Mouse (Mus musculus) frontal cortex, postnatal 25 days (tissue): ENCODE data around the gene Sumo3.

ENCODE experiments used
- DNase-seq, 2 experiments: peaks; one replicate each; pipeline ENCODE4 v3.0.0; 2022; ENCODE audit warnings: low spot score in 2 of 2

Gene Sumo3

GRCm38 (mm10) chr10:77605908-77606826 is at the start of gene Sumo3, which contains the start of gene Gm49325:
Gene Sumo3, plus strand, starts transcription at chr10:77606097.
Gene Gm49325, plus strand, starts transcription at chr10:77606197.
- peak; percentile 76 to 87 for DNase-seq

DNA sequence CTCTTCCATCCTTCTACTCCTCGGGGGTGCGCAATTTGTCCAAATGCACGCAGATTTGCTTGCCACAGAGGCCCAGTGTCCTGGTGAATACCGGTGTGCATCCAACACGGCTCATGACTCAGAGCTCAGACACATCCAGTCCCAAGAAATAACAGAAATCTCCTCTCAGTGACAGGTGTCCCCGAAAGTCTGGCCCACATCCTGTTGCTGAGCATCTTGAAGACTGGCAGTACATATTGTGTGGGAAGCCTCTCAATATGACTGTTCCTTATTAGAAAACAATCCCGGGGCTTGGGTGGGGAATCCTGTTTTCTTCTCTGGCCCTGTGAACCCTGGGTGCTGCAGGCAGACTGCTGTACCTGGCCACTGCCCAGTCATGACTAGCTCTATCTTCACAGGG is 49.3 kb upstream of the Sumo3 start:
- DNase-seq: no peak

DNA sequence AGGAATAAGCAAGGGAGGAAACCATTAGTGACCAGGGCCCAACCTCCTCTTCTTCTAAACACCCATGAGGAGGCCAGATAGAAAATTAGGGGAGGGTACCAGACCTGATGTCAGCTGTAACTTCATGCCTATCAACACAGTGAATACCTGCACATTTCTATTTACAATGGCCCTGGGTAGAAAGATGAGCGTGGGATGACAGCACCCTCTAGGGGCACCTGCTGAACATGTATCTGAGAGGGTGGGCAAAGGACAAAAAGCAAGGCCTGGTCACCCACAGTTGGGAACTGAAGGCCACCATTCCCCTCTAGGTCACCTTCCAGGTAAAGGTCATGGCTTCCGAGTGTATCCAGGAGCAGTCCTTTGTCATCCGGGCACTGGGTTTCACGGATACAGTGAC is 48.3 kb upstream of the Sumo3 start:
- no peak for DNase-seq

DNA sequence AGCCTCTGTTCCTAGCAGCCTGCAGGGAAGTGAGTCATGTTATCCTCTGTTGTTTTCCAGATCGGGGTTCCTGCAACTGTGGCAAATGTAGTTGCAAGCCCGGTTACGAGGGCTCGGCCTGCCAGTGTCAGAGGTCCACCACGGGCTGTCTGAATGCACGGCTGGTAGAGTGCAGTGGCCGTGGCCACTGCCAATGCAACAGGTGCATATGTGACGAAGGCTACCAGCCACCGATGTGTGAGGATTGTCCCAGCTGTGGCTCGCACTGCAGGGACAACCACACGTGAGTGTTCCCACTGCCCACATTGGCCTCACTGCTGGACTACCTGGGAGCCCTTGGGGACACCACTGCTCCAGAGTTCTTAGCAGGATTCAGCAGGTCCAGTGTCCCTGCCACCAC is 45.8 kb upstream of the Sumo3 start:
- DNase-seq: no peak

GRCm38 (mm10) chr10:77560830-77561229 is 45.1 kb upstream of the Sumo3 start:
- DNase-seq: no peak

DNA sequence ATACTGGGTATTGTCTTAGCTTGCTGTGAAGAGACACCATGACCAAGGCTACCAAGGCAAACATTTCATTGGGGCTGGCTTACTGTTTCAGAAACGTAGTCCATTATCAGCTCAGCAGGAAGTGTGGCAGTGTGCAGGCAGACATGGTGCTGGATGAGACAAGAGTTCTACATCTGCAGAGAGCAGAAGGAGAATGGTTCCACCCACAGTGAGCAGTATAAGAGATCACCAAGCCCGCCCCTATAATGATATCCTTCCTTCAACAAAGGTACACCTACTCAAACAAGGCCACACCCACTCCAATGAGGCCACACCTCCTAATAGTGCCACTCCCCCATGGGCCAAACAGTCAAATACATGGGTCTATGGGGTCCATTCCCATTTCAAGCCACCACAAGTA is 44.4 kb upstream of the Sumo3 start:
- DNase-seq: no peak

- DNase-seq: no peak
Measured at GRCm38 (mm10) chr10:77565005-77565404, 40.9 kb upstream of the Sumo3 start.

DNA sequence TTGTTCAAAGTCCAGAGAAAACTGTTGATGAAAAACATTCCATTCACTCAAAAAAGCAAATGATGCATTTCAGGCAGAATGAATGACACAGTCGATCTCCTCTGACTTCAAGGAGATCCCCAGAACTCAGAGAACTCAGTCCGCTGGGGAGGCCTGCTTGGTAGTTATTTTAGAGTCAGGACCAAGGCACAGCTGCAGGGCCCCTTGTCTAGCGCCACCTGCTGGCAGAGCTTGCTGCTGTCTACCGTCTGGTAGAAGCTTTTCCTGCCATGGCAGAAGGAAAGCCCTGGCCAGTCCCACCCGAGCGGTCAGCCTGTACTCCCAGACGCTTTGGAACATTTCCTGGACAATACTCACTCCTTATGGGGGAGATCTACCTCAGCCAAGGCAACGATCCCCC is 39.2 kb upstream of the Sumo3 start:
- DNase-seq: peak; percentile 58 to 66

- no peak for DNase-seq
Measured at GRCm38 (mm10) chr10:77569481-77569880, 36.4 kb upstream of the Sumo3 start.

GRCm38 (mm10) chr10:77569973-77570658 is 35.8 kb upstream of the Sumo3 start:
- no peak for DNase-seq

GRCm38 (mm10) chr10:77572225-77572624 is 33.7 kb upstream of the Sumo3 start:
- DNase-seq: no peak

- DNase-seq: no peak
Measured at GRCm38 (mm10) chr10:77573162-77573561, 32.7 kb upstream of the Sumo3 start.

- DNase-seq: no peak
Measured at GRCm38 (mm10) chr10:77580027-77580920, 25.6 kb upstream of the Sumo3 start.

DNA sequence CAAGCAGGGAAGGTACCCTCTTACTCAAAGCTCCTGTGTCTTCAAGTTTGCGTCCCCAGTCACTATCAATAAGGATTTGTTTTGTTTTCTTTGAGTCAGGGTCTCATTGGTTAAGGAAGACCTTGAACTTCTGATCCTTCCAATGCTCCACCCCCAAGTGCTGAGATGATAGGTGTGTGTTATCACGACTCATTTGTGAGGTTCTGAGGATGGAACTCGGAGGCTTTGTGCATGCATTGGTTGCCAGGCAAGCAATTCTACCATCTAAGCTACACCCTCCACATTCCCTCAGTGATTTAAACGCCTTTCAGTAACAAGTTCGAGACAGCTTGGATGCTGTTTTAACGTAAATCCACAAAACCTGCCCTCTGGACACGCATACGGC is 24.9 kb upstream of the Sumo3 start:
- DNase-seq: no peak

GRCm38 (mm10) chr10:77581408-77582284 is 24.3 kb upstream of the Sumo3 start, which contains the start of gene Pttg1ip:
Gene Pttg1ip, plus strand, starts transcription at chr10:77581720.
- peak; percentile 82 to 89 for DNase-seq

DNA sequence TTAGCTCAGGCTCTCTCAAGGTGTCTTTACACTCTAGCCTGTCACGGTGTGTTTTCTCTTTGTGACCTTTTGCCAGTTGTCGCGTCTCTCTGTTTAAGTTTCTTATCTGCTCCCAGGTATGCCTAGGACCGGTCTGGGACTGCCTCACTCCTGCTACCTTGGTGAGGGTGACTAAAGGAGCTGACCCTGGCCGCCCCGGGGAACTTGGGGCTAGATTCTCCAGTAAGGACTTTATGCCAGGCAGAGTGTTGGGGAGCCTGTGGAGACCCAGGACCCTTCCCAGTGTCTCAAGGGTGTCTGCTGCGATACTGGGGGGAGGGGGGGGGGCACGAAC is 23.6 kb upstream of the Sumo3 start:
- no peak for DNase-seq

- DNase-seq: no peak
Measured at GRCm38 (mm10) chr10:77583795-77584422, 22.0 kb upstream of the Sumo3 start.

- DNase-seq: no peak
Measured at GRCm38 (mm10) chr10:77586637-77587036, 19.3 kb upstream of the Sumo3 start.

DNA sequence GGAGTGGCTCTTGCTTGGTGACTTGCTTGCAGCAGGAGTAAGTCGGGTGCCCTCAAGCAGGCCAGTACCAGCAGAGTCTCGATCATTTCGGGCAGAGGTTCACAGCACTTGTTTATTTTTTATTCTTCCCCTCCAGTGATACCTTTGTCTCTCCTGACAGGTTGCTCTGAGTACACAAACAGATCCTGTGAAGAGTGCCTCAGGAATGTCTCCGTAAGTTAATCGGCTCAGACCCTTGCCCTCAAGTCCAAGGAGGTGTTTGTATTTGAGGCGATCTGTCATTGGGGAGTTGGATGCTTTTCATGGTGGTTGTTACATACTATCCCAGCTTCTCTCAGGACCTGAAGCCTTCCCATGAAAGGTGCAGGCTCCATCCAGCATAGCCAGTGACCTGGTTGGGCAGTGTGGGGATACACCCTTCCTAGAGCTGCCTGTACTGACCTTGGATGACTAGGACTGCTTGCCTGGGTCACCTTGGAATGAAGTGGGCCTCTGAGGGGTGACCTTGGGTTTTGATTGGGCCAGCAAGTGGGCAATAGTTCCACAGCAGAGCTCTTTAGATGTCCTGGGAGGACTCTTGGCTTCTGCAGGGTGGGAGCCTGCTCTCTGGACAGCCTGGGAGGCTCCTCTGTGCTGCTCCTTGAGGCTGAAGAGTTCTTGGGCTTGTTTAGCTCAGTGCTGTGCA is 18.7 kb upstream of the Sumo3 start:
- DNase-seq: no peak

GRCm38 (mm10) chr10:77588036-77588435 is 17.9 kb upstream of the Sumo3 start:
- DNase-seq: no peak
